Mouse (Mus musculus): ENCODE data around the gene Adgra1.

Adgra1 gene

GRCm38 (mm10) chr7:139834036-139834435 is at the start of gene Adgra1:
Gene Adgra1, plus strand, starts transcription at chr7:139834174.
- DNase-seq: peak; percentile 15

- DNase-seq: no peak
Measured at GRCm38 (mm10) chr7:139787382-139787781, 46.6 kb upstream of the Adgra1 start.

- no peak for DNase-seq
Measured at GRCm38 (mm10) chr7:139788927-139789326, 45.0 kb upstream of the Adgra1 start.

- DNase-seq: no peak
Measured at GRCm38 (mm10) chr7:139789718-139790117, 44.3 kb upstream of the Adgra1 start.

- DNase-seq: no peak
Measured at GRCm38 (mm10) chr7:139791601-139792000, 42.4 kb upstream of the Adgra1 start.

GRCm38 (mm10) chr7:139795004-139795605 is 38.9 kb upstream of the Adgra1 start:
- DNase-seq: no peak

- no peak for DNase-seq
Measured at GRCm38 (mm10) chr7:139797186-139798109, 36.5 kb upstream of the Adgra1 start.

GRCm38 (mm10) chr7:139806175-139806601 is 27.8 kb upstream of the Adgra1 start:
- no peak for DNase-seq

- DNase-seq: no peak
Measured at GRCm38 (mm10) chr7:139810036-139810435, 23.9 kb upstream of the Adgra1 start.

GRCm38 (mm10) chr7:139811706-139812105 is 22.3 kb upstream of the Adgra1 start:
- no peak for DNase-seq

- DNase-seq: peak; percentile 7
Measured at GRCm38 (mm10) chr7:139813577-139814207, 20.3 kb upstream of the Adgra1 start.

- no peak for DNase-seq
Measured at GRCm38 (mm10) chr7:139822301-139823010, 11.5 kb upstream of the Adgra1 start.

GRCm38 (mm10) chr7:139827687-139828086 is 6.3 kb upstream of the Adgra1 start:
- DNase-seq: no peak

- DNase-seq: no peak
Measured at GRCm38 (mm10) chr7:139833532-139833931, 442 bp upstream of the Adgra1 start.

- DNase-seq: no peak
Measured at GRCm38 (mm10) chr7:139835140-139836131, 1.5 kb downstream of the Adgra1 start.

GRCm38 (mm10) chr7:139840443-139841168 is 6.6 kb downstream of the Adgra1 start:
- no peak for DNase-seq

GRCm38 (mm10) chr7:139842397-139842796 is 8.4 kb downstream of the Adgra1 start:
- DNase-seq: no peak

GRCm38 (mm10) chr7:139843140-139843539 is 9.2 kb downstream of the Adgra1 start:
- DNase-seq: no peak

- DNase-seq: no peak
Measured at GRCm38 (mm10) chr7:139843776-139844175, 9.8 kb downstream of the Adgra1 start.

GRCm38 (mm10) chr7:139845101-139845500 is 11.1 kb downstream of the Adgra1 start:
- no peak for DNase-seq

- no peak for DNase-seq
Measured at GRCm38 (mm10) chr7:139850152-139850551, 16.2 kb downstream of the Adgra1 start.
